Mouse (Mus musculus) hindbrain, embryonic 11.5 days (tissue): ENCODE data around the gene Tns4. TPM values are rescaled to one million over a fixed set of nuclear protein-coding genes. Genes with fewer than 3 reads are reported as not detected.

Experiments used
- ATAC-seq: fragments of 200-750 bp; cut with Nextera tagmentation; 2 replicates; pipeline ENCODE4 v1.8.0; 2017; ENCODE audit warnings: mild to moderate bottlenecking, moderate TSS enrichment, moderate library complexity; ENCODE audit not compliant: low FRiP score
- DNase-seq: peaks from one replicate; pipeline ENCODE4 v3.0.0-alpha.2; 2015; ENCODE audit warnings: low spot score
- H3K27ac ChIP-seq: fragments of 300-500 bp; sonication (generic); 2 replicates; pipeline ENCODE4 v1.5.1; 2014; ENCODE audit warnings: mild to moderate bottlenecking, low read depth, low read length
- H3K27me3 ChIP-seq: fragments of 300-500 bp; sonication (generic); 2 replicates; pipeline ENCODE4 v1.6.1; 2014; ENCODE audit warnings: mild to moderate bottlenecking, low read length, moderate library complexity, mixed read lengths; ENCODE audit not compliant: control insufficient read depth, insufficient read depth
- H3K36me3 ChIP-seq: fragments of 300-500 bp; sonication (generic); 2 replicates; pipeline ENCODE4 v1.6.1; 2014; ENCODE audit warnings: mild to moderate bottlenecking, low read length, moderate library complexity, mixed read lengths; ENCODE audit not compliant: control insufficient read depth, insufficient read depth
- H3K4me1 ChIP-seq: fragments of 300-500 bp; sonication (generic); replicated peaks from 2 replicates; pipeline ENCODE4 v1.6.1; 2014; ENCODE audit warnings: low read length, mixed read lengths; ENCODE audit not compliant: control insufficient read depth, insufficient read depth
- H3K4me2 ChIP-seq: fragments of 300-500 bp; sonication (generic); replicated peaks from 2 replicates; pipeline ENCODE4 v1.6.1; 2014; ENCODE audit warnings: mild to moderate bottlenecking, low read depth, low read length
- H3K4me3 ChIP-seq: fragments of 300-500 bp; sonication (generic); 2 replicates; pipeline ENCODE4 v1.5.1; 2014; ENCODE audit warnings: low read depth, low read length
- H3K9ac ChIP-seq: fragments of 300-500 bp; sonication (generic); 2 replicates; pipeline ENCODE4 v1.6.1; 2014; ENCODE audit warnings: low read depth, low read length
- H3K9me3 ChIP-seq: fragments of 300-500 bp; sonication (generic); 2 replicates; pipeline ENCODE4 v1.6.1; 2016; ENCODE audit warnings: low read length; ENCODE audit not compliant: control insufficient read depth
- WGBS: fragments of 180-500 bp; shearing (Covaris S2); extraction: QIAGEN DNeasy Blood & Tissue Kit; methylation state at CpG from one replicate; pipeline ENCODE4 v1.1.7; 2014; 5-methylcytosine and 5-hydroxymethylcytosine counted together
- polyA plus RNA-seq: library from polyadenylated mRNA; unstranded; fragments of >200 nt; fragmentation: Nextera tagmentation; extraction: Ambion mirVana; gene quantifications from 2 replicates; pipeline ENCODE4 v1.2.1, GENCODE M21; 2014

Gene Tns4
- polyA plus RNA-seq, 1 experiment from 2014 or later: 1.1 TPM

GRCm38 (mm10) chr11:99024468-99025134, 64.5 kb downstream of the Tns4 start:
- DNase-seq: no peak
- H3K4me1 ChIP-seq: peaks cover 2% of the 10 kb centered on the region
- H3K4me2 ChIP-seq: 0 out of 2 replicates have a peak overlapping the region, but pooled peaks have one; percentile 14
- H3K9me3 ChIP-seq: no peaks in the 10 kb centered on the region
- no peak overlapping the region for H3K9ac ChIP-seq
- peak; percentile 46; the same call in 1 of the 2 replicates for ATAC-seq
- H3K4me3 ChIP-seq: peak overlapping the region; percentile 16; the same call in 1 of the 2 replicates
- 51% methylated on average over 18 of the region's 18 CpGs for WGBS
- 0 out of 2 replicates have a peak, but pooled peaks cover 5% of the 10 kb centered on the region for H3K36me3 ChIP-seq
- H3K27ac ChIP-seq: no peak overlapping the region
- H3K27me3 ChIP-seq: no peaks in the 10 kb centered on the region

GRCm38 (mm10) chr11:99023500-99024467, 65.3 kb downstream of the Tns4 start, which contains the start of gene Top2a:
TSS of gene Top2a (minus strand) at chr11:99024189.
- peak; percentile 96 for ATAC-seq
- Histone ChIP-seq H3K36me3 (0 out of 2 replicates have a peak, but pooled peaks cover 5% of the 10 kb centered on the region), H3K4me3 (peak within 1 kb of the TSS; percentile 69), H3K4me2 (peak within 1 kb of the TSS; percentile 64), H3K9me3 (no peaks in the 10 kb centered on the region), H3K27me3 (no peaks in the 10 kb centered on the region), H3K9ac (peak within 1 kb of the TSS; percentile 85), H3K27ac (peak within 1 kb of the TSS; percentile 65; the same call in 1 of the 2 replicates), H3K4me1 (peaks cover 2% of the 10 kb centered on the region)
- WGBS: under 1% methylated on average over 54 of the region's 54 CpGs
- DNase-seq: peak; percentile 99

- peak overlapping the region; percentile 64 for H3K4me2 ChIP-seq
- H3K27ac ChIP-seq: no peak overlapping the region
- DNase-seq (no peak), ATAC-seq (no peak)
- H3K4me1 ChIP-seq: peaks cover 2% of the 10 kb centered on the region
- no peaks in the 10 kb centered on the region for H3K27me3 ChIP-seq
- 8% methylated on average over 4 of the region's 4 CpGs for WGBS
- peaks cover 7% of the 10 kb centered on the region; the same call in 1 of the 2 replicates for H3K36me3 ChIP-seq
- no peaks in the 10 kb centered on the region for H3K9me3 ChIP-seq
- peak overlapping the region; percentile 85 for H3K9ac ChIP-seq
- peak overlapping the region; percentile 69 for H3K4me3 ChIP-seq
Observed at GRCm38 (mm10) chr11:99023094-99023493, 66.0 kb downstream of the Tns4 start.

- DNase-seq (no peak), ATAC-seq (no peak)
- peak overlapping the region; percentile 64 for H3K4me2 ChIP-seq
- peak overlapping the region; percentile 69 for H3K4me3 ChIP-seq
- peak overlapping the region; percentile 85; the same call in 1 of the 2 replicates for H3K9ac ChIP-seq
- no peaks in the 10 kb centered on the region for H3K27me3 ChIP-seq
- WGBS: 81% methylated on average over 5 of the region's 5 CpGs
- peaks cover 10% of the 10 kb centered on the region; the same call in 1 of the 2 replicates for H3K36me3 ChIP-seq
- H3K4me1 ChIP-seq: peaks cover 2% of the 10 kb centered on the region
- H3K27ac ChIP-seq: no peak overlapping the region
- no peaks in the 10 kb centered on the region for H3K9me3 ChIP-seq
Observed at GRCm38 (mm10) chr11:99022384-99022933, 66.6 kb downstream of the Tns4 start.

- Histone ChIP-seq H3K36me3 (peaks cover 10% of the 10 kb centered on the region; the same call in 1 of the 2 replicates), H3K27me3 (no peaks in the 10 kb centered on the region), H3K9me3 (no peaks in the 10 kb centered on the region), H3K27ac (no peak overlapping the region), H3K4me2 (no peak overlapping the region), H3K4me3 (no peak overlapping the region), H3K9ac (no peak overlapping the region), H3K4me1 (peaks cover 2% of the 10 kb centered on the region)
- ATAC-seq: no peak
- WGBS: 96% methylated on average over 6 of the region's 6 CpGs
- DNase-seq: no peak
Observed at GRCm38 (mm10) chr11:99019844-99020243, 69.3 kb downstream of the Tns4 start.

Other genes starting within 250 kb of the Tns4 start
- 5.1 and 5.4 TPM in 2 replicates for gene Wipf2, start 225.7 kb downstream of the Tns4 start, polyA plus RNA-seq
- 33.1 and 39.0 TPM in 2 replicates for gene Cdc6, start 181.5 kb downstream of the Tns4 start, polyA plus RNA-seq
- 48.3 and 51.2 TPM in 2 replicates for gene Rara, start 161.5 kb downstream of the Tns4 start, polyA plus RNA-seq
- gene Gjd3, start 106.3 kb downstream of the Tns4 start, polyA plus RNA-seq: 0.28 and 0.74 TPM in 2 replicates
- gene Top2a, start 65.1 kb downstream of the Tns4 start, polyA plus RNA-seq: 332 and 333 TPM in 2 replicates
- gene Igfbp4, start 48.1 kb downstream of the Tns4 start, polyA plus RNA-seq: 288 and 295 TPM in 2 replicates
- gene Ccr7, start 65.8 kb upstream of the Tns4 start, polyA plus RNA-seq: 0.17 and 0.31 TPM in 2 replicates
- gene Smarce1, start 141.7 kb upstream of the Tns4 start, polyA plus RNA-seq: 217 and 219 TPM in 2 replicates
- 0.67 and 0.80 TPM in 2 replicates for gene Krt222, start 154.8 kb upstream of the Tns4 start, polyA plus RNA-seq
- gene Krt24, start 196.0 kb upstream of the Tns4 start, polyA plus RNA-seq: 0.10 TPM in 1 of 2 replicates, not detected in the other
- not detected in 2 replicates for gene Krt25, start 233.6 kb upstream of the Tns4 start, polyA plus RNA-seq
- 0.12 and 0.24 TPM in 2 replicates for gene Krt26, start 248.7 kb upstream of the Tns4 start, polyA plus RNA-seq